Mouse (Mus musculus) hindbrain, embryonic 10.5 days (tissue): ENCODE results near the gene Adipor2. TPM values are rescaled to one million over a fixed set of nuclear protein-coding genes. Genes with fewer than 3 reads are reported as not detected.
A peak's percentile ranks its signal among the peaks of the same experiment; 100 is the strongest.
"Not testable (repeated sequence)": the region's sequence is repeated elsewhere in the genome, so short reads cannot be mapped to it uniquely, and the experiment has no call there.

ENCODE experiments used
- DNase-seq: peaks from one replicate; pipeline ENCODE4 v3.0.0-alpha.2; 2017; ENCODE audit warnings: low spot score
- H3K27ac ChIP-seq: fragments of 300-500 bp; sonication (generic); 2 replicates; pipeline ENCODE4 v1.5.1; 2016; ENCODE audit warnings: mild to moderate bottlenecking, moderate library complexity
- H3K27me3 ChIP-seq: fragments of 300-500 bp; sonication (generic); 2 replicates; pipeline ENCODE4 v1.6.1; 2016; ENCODE audit warnings: mild to moderate bottlenecking; ENCODE audit not compliant: poor library complexity, insufficient read depth, severe bottlenecking
- H3K36me3 ChIP-seq: fragments of 300-500 bp; sonication (generic); 2 replicates; pipeline ENCODE4 v1.6.1; 2016; ENCODE audit warnings: mild to moderate bottlenecking, moderate library complexity
- H3K4me1 ChIP-seq: fragments of 300-500 bp; sonication (generic); replicated peaks from 2 replicates; pipeline ENCODE4 v1.6.1; 2016; ENCODE audit warnings: mild to moderate bottlenecking
- H3K4me3 ChIP-seq: fragments of 300-500 bp; sonication (generic); 2 replicates; pipeline ENCODE4 v1.5.1; 2016; ENCODE audit warnings: mild to moderate bottlenecking, moderate library complexity
- H3K9me3 ChIP-seq: fragments of 300-500 bp; sonication (generic); 2 replicates; pipeline ENCODE4 v1.6.1; 2016; ENCODE audit warnings: mild to moderate bottlenecking, moderate library complexity
- WGBS: fragments of 180-500 bp; shearing (Covaris S2); methylation state at CpG from one replicate; pipeline ENCODE4 v1.1.7; 2016; 5-methylcytosine and 5-hydroxymethylcytosine counted together
- polyA plus RNA-seq: library from polyadenylated mRNA; unstranded; fragments of >200 nt; fragmentation: Nextera tagmentation; extraction: Ambion mirVana; gene quantifications from 2 replicates; pipeline ENCODE4 v1.2.1, GENCODE M21; 2016

The Adipor2 gene
- polyA plus RNA-seq, 1 experiment from 2014 or later: 28.2 TPM

DNA sequence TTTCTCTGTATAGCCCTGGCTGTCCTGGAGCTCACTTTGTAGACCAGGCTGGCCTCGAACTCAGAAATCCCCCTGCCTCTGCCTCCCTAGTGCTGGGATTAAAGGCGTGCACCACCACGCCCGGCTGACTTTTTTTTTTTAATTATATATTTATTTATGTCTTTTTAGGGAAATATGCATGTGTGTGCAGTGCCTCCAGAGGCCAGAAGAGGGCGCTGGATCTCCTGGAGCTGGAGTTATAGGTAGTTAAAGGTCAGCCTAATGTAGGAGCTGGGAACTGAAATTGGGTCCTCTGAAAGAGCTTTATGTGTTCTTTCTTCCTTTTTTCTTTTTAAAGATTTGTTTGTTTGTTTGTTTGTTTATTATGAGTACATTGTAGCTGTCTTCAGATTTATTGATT, 25.2 kb upstream of the Adipor2 start:
- H3K27ac ChIP-seq, DNase-seq, H3K9me3 ChIP-seq, H3K36me3 ChIP-seq, H3K4me3 ChIP-seq, H3K27me3 ChIP-seq: not testable (repeated sequence)
- 82% methylated on average over 5 of the region's 5 CpGs for WGBS
- H3K4me1 ChIP-seq: peaks cover 26% of the 10 kb centered on the region

DNA sequence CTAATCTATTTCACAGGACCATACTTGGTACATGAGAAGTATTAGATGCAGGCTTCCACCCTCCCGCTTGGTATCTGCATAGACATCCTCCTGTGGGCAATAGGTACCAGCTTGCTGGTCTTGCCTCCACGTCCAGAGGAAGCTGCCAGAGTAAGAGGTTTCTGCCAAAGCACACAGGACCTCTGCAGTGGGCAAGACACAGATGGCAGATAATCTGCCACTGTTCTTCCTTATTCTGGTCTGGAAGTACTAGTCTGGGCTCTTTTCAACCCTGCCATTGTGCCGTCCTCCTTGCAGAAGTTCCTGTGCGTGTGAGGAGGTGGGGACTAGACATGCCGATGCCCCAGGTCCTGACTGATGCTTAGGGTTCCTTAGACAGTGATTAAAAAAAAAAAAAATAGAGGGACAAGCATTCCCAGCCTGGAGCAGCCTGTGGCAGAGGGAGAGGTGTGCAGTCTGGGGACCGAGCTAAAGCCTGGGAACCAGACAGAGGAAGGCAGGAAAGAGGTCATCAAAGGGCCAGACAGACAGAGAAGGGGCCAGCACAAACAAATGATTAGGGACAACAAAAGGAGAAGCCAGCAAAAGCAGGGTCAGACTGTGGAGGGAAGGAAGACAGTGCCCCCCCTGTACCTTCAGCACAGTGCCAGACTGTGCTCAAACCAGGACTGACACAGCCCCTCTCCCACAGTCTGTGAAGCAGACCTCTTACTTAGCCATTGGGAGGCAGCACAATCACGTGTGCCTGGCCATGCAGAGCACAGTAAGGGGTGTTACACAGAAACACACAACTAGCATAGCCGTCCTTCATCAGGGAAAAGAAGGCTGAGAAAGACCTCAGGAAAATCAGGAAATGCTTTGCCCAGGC, 20.6 kb upstream of the Adipor2 start:
- Histone ChIP-seq H3K27me3 (no peaks in the 10 kb centered on the region), H3K36me3 (peaks cover 14% of the 10 kb centered on the region), H3K27ac (peak overlapping the region; percentile 70), H3K4me1 (peaks cover 20% of the 10 kb centered on the region), H3K4me3 (no peak overlapping the region), H3K9me3 (no peaks in the 10 kb centered on the region)
- peak; percentile 20 for DNase-seq
- 50% methylated on average over 8 of the region's 8 CpGs for WGBS

DNA sequence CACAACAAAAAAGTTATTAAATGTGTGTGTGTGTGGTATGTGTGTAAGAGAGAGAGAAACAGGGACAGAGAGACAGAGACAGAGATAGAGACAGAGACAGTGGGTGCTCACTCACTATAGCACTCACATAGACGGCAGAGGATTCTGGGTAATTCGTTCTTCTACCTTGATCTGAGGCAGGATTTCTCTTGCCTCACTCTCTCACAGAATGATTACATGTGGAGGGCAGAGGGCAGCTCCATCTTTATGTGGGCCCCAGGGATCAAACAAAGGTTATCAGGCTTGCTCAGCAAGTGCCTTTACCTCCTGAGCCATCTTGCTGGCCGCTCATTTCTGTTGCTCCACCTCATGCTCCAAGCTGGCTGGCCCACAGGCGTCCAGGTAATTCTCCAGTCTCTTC, 16.9 kb upstream of the Adipor2 start:
- no peaks in the 10 kb centered on the region for H3K9me3 ChIP-seq
- no peaks in the 10 kb centered on the region for H3K27me3 ChIP-seq
- H3K4me1 ChIP-seq: peaks cover 16% of the 10 kb centered on the region
- no peak overlapping the region for H3K4me3 ChIP-seq
- no peak for DNase-seq
- 86% methylated on average over 4 of the region's 4 CpGs for WGBS
- H3K36me3 ChIP-seq: peaks cover 8% of the 10 kb centered on the region
- no peak overlapping the region for H3K27ac ChIP-seq

DNA sequence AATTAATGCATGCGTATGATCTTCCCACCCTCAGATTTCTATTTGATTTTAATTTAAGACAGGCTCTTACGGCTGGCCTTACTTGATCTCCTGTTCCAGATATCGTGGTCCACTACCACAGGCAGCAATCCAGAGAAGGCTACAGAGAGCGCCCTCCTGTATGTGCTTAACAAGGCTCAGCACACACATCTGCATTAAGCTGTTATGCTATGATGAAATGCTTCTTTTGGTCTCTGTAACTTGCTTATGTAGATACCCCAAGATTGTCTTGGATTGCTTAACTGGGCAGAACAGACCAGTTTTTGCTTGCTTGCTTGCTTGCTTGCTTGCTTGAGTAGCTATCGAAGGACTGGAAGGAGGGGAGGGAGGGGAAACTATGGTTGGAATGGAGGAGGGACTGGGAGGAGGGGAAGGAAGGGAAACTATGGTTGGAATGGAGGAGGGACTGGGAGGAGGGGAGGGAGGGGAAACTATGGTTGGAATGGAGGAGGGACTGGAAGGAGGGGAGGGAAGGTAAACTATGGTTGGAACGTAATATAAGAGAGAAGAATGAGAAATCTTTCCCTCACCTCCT, 14.3 kb upstream of the Adipor2 start:
- Histone ChIP-seq H3K9me3 (no peaks in the 10 kb centered on the region), H3K27me3 (no peaks in the 10 kb centered on the region), H3K4me1 (no peaks in the 10 kb centered on the region), H3K27ac (no peak overlapping the region), H3K36me3 (peaks cover 16% of the 10 kb centered on the region), H3K4me3 (no peak overlapping the region)
- no peak for DNase-seq
- WGBS: 86% methylated on average over 6 of the region's 6 CpGs

DNA sequence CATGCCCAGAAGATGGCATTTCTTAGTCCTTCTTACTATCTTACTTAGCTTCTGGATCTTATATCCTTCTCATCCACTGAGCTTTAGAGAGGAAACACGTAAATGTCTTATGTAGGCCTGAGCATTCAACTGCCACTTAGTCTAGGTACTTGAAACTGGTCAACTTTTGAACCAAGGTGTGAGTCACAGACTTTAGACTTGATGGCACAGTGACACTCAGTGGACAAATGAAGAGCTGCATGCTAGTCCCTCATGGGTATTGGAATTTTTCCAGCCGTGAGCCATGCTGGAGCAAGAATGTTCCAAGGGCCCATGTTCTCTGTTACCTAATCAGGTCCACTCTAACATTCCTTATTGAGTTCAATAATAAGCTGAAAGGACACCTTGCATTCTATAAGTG, 13.0 kb upstream of the Adipor2 start:
- Histone ChIP-seq H3K4me1 (no peaks in the 10 kb centered on the region), H3K9me3 (no peaks in the 10 kb centered on the region), H3K36me3 (peaks cover 16% of the 10 kb centered on the region), H3K4me3 (no peak overlapping the region), H3K27me3 (no peaks in the 10 kb centered on the region), H3K27ac (no peak overlapping the region)
- WGBS: 45% methylated on average over 2 of the region's 2 CpGs
- peak; percentile 23 for DNase-seq

DNA sequence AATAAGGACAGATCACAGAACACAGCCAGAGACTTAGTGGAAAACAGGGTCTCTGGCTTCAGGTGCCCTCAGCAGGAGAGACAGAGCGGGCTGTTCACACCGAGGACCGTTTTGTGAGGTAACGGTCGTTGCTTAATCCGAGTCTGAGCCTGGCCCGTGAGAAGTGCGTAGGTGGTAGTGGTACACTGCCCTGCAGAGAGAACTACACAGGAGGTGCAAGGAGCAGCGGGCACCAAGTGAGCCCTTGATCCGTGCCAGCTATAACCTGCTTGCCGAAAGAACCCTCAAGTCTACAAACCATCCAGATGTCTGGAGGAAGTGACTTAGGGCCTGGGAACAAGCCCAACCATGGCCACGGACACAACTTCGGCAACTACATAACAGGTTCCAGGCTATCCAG, 11.8 kb upstream of the Adipor2 start:
- no peaks in the 10 kb centered on the region for H3K9me3 ChIP-seq
- peaks cover 16% of the 10 kb centered on the region for H3K36me3 ChIP-seq
- 97% methylated on average over 13 of the region's 13 CpGs for WGBS

DNA sequence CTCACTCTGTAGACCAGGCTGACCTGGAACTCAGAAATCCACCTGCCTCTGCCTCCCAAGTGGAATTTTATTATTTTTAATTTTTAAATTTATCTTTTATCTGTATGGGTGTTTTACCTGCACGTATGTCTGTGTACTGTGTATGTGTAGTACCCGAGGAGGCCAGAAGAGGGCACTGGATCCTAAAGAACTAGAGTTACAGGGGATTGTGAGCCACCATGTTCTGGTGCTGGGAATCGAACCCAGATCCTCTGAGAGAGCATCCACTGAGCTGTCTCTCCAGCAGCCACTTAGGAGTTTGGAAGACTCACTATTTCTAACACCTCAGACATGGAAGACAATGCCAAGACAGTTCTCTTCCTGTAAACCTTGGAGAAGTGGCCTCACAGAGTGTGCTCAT, 11.1 kb upstream of the Adipor2 start:
- peaks cover 14% of the 10 kb centered on the region for H3K36me3 ChIP-seq

More for the DNA sequence above, 11.8 kb upstream of the Adipor2 start:
- no peak overlapping the region for H3K27ac ChIP-seq
- H3K4me3 ChIP-seq: no peak overlapping the region
- DNase-seq: no peak
- H3K4me1 ChIP-seq: no peaks in the 10 kb centered on the region
- no peaks in the 10 kb centered on the region for H3K27me3 ChIP-seq

DNA sequence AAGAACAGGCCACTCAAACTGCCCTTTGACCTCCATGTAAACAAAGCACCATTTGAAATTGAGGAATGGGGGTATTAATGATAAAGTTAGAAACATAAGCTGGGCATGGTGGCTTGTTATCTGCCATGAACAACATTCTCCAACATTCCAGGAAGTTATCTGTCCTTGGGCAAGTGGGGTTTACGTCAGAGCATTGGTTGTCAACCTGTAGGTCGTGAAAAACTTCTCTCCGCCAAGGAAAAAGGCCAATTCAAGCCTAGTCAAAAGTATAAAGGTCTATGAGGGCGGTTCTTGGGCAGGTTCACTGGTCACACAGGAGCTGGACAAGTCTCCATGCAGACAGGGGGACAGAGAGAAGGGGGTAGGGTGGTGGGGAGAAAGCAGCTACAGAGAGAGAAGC, 3.5 kb upstream of the Adipor2 start:
- 87% methylated on average over 4 of the region's 4 CpGs for WGBS
- H3K9me3 ChIP-seq: no peaks in the 10 kb centered on the region
- DNase-seq: no peak
- no peak overlapping the region for H3K27ac ChIP-seq
- no peaks in the 10 kb centered on the region for H3K36me3 ChIP-seq
- no peak overlapping the region for H3K4me3 ChIP-seq
- peaks cover 36% of the 10 kb centered on the region for H3K4me1 ChIP-seq
- H3K27me3 ChIP-seq: peaks cover 7% of the 10 kb centered on the region; the same call in 1 of the 2 replicates

More for the DNA sequence above, 11.1 kb upstream of the Adipor2 start:
- H3K4me1 ChIP-seq: no peaks in the 10 kb centered on the region
- no peak overlapping the region for H3K4me3 ChIP-seq
- H3K27me3 ChIP-seq: no peaks in the 10 kb centered on the region
- H3K9me3 ChIP-seq: no peaks in the 10 kb centered on the region
- no peak overlapping the region for H3K27ac ChIP-seq
- 86% methylated on average over 3 of the region's 3 CpGs for WGBS
- no peak for DNase-seq

DNA sequence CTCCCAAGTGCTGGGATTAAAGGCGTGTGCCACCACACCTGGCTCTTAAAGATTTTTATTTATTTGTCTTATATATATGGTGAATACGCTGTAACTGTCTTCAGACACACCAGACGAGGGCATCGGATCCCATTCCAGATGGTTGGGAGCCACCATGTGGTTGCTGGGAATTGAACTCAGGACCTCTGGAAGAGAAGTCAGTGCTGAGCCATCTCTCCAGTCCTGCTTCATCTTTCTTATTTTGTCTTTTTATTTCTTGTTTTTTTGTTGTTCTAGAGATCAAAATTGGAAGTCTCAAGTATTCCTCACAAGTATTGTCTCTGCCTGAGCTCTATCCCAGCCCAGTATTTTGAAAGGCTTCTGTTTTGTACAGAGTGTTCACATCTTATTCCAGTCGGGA, 2.9 kb upstream of the Adipor2 start:
- no peak for DNase-seq
- WGBS: 93% methylated on average over 5 of the region's 5 CpGs
- H3K27ac ChIP-seq: no peak overlapping the region

DNA sequence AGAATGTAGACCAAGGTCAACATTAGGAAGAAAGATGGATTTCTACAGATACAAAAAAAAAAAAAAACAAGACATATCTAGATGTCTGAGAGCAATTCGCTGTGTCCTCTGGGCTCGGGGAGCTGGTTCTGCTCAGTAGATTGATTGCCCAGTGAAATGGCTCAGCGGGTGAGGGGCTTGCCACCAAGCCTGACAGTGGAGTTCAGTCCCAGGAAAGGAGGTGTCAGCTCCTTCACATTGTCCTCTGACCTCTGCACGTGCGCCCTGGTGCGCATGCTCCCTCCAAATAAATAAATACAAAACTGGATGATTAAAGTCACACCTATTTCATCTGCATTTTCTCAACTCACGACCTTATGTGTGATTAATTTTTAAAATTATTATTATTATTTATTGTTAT, 1.9 kb upstream of the Adipor2 start:
- peaks cover 36% of the 10 kb centered on the region for H3K4me1 ChIP-seq
- no peak overlapping the region for H3K4me3 ChIP-seq
- peak; percentile 24 for DNase-seq
- H3K36me3 ChIP-seq: no peaks in the 10 kb centered on the region
- no peaks in the 10 kb centered on the region for H3K9me3 ChIP-seq
- peaks cover 10% of the 10 kb centered on the region for H3K27me3 ChIP-seq
- WGBS: 25% methylated on average over 7 of the region's 7 CpGs
- peak overlapping the region; percentile 85 for H3K27ac ChIP-seq

More for the DNA sequence above, 2.9 kb upstream of the Adipor2 start:
- Histone ChIP-seq H3K4me1 (peaks cover 36% of the 10 kb centered on the region), H3K9me3 (no peaks in the 10 kb centered on the region), H3K36me3 (no peaks in the 10 kb centered on the region), H3K4me3 (no peak overlapping the region), H3K27me3 (peaks cover 7% of the 10 kb centered on the region; the same call in 1 of the 2 replicates)

DNA sequence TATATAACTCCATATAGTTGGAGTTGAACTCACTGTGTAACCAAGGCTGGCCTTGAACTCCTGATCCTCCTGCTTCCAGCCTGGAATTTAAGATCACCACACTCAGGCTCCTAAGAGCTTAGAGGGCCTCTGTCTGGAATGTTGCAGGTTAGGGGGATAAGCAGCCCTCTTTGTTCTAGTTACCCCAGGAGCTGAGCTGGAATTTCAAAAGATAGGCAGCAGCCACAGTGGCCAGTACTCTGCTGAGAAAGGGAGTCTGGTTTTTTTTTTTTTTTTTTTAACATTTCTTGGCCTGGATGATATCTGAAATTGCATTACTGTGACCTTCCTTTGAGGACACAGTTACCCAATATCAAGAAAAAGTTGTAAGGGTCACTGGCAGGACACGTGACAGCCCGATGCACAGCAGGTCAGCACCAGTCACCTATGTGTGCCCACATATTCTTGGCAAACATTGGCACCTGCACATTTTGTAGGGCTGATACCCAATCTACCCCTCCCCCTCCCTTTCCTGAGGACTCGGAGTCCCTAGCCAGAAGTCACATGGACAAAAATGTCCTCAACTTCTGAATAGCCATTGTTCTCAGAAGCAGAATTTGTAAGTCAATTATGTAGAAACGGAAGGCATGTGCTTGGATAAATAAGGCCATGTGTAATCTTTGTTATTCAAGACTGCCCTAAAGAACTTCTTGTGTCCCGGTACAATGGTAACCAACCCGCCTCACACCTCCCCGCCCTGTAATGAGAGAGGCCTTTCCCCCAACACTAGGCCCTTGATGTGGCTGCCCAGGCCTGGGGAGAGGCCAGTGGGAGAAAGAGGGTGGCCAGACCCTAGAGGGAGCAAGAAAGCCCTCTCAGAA, 1.1 kb upstream of the Adipor2 start:
- Histone ChIP-seq H3K36me3 (no peaks in the 10 kb centered on the region), H3K4me3 (no peak overlapping the region), H3K9me3 (no peaks in the 10 kb centered on the region), H3K4me1 (peaks cover 36% of the 10 kb centered on the region), H3K27me3 (peaks cover 12% of the 10 kb centered on the region), H3K27ac (peak overlapping the region; percentile 85)
- DNase-seq: peak; percentile 63
- WGBS: 13% methylated on average over 7 of the region's 7 CpGs

DNA sequence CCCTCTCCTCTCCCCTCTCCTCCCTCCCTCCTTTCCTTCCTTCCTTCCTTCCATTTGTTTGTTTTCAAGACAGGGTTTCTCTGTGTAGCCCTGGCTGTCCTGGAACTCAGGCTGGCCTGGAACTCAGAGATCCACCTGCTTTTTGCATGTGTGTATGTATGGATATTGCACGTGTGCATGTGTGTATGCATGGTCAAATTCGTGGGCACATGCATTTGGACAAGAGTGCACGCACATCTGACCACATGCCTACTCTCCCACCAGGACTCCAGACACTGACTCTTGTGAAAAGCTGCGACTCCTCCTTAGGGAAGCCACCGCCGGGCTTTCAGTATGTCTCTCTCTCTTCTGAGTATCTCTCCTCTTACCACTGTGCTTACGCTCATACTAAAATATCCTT, 317 bp upstream of the Adipor2 start:
- Histone ChIP-seq H3K36me3 (no peaks in the 10 kb centered on the region), H3K27ac (peak overlapping the region; percentile 85), H3K9me3 (no peaks in the 10 kb centered on the region), H3K4me3 (peak overlapping the region; percentile 34; the same call in 1 of the 2 replicates), H3K4me1 (peaks cover 36% of the 10 kb centered on the region), H3K27me3 (peaks cover 12% of the 10 kb centered on the region)
- WGBS: 48% methylated on average over 7 of the region's 7 CpGs
- DNase-seq: no peak
